16 mouse cellular contexts compared by ENCODE assay signal in genomic region chr11:110692824-110693223, GRCm38 (mm10).
"Had no signal": no experiment of that assay in that cellular context is flagged by ENCODE, and none has a peak within 500 bp of the region (broad histone marks: within the 10 kb centered on the region; RNA-seq: fewer than 3 reads in every experiment).

No protein-coding gene starts in this region.

- H3K9ac ChIP-seq: limb, embryonic 13.5 days; liver, embryonic 13.5 days; midbrain, embryonic 12.5 days; neural tube, embryonic 12.5 days; stomach, embryonic 15.5 days had no signal

- H3K27ac ChIP-seq: kidney, postnatal 0 days; limb, embryonic 13.5 days; liver, embryonic 13.5 days; midbrain, embryonic 12.5 days; neural tube, embryonic 12.5 days; stomach, embryonic 15.5 days had no signal

- ATAC-seq: inflammation-experienced regulatory T-cells, adult 6 months; intestine, postnatal 0 days; midbrain, embryonic 16.5 days had no signal

- H3K4me1 ChIP-seq: limb, embryonic 13.5 days; liver, embryonic 13.5 days; midbrain, embryonic 12.5 days; neural tube, embryonic 12.5 days; stomach, embryonic 15.5 days had no signal

- H3K9me3 ChIP-seq: limb, embryonic 13.5 days; liver, embryonic 13.5 days; midbrain, embryonic 12.5 days; neural tube, embryonic 12.5 days; stomach, embryonic 15.5 days had no signal

- DNase-seq: kidney, adult 9 months; kidney, postnatal 4 days; left cerebral cortex, postnatal 4 days; liver, embryonic 13.5 days; lung, adult 18-20 months; lung, postnatal 4 days; retina, postnatal 1 day; thymus, postnatal 36 days had no signal

- H3K4me3 ChIP-seq: limb, embryonic 13.5 days; liver, embryonic 13.5 days; midbrain, embryonic 12.5 days; neural tube, embryonic 12.5 days; stomach, embryonic 15.5 days had no signal

- H3K27me3 ChIP-seq: limb, embryonic 13.5 days; liver, embryonic 13.5 days; midbrain, embryonic 12.5 days; neural tube, embryonic 12.5 days; stomach, embryonic 15.5 days had no signal

- H3K36me3 ChIP-seq: limb, embryonic 13.5 days; liver, embryonic 13.5 days; midbrain, embryonic 12.5 days; neural tube, embryonic 12.5 days; stomach, embryonic 15.5 days had no signal

- H3K4me2 ChIP-seq: limb, embryonic 13.5 days; liver, embryonic 13.5 days; midbrain, embryonic 12.5 days; neural tube, embryonic 12.5 days; stomach, embryonic 15.5 days had no signal
